Mouse (Mus musculus) heart, embryonic 15.5 days (tissue): ENCODE measurements around the gene Cldn20. TPM values are rescaled to one million over a fixed set of nuclear protein-coding genes. Genes with fewer than 3 reads are reported as not detected.

Experiments used
- ATAC-seq: fragments of 200-750 bp; cut with Nextera tagmentation; replicated peaks from 2 replicates; pipeline ENCODE4 v1.8.0; 2017; ENCODE audit warnings: low read depth, moderate TSS enrichment; ENCODE audit not compliant: insufficient number of reproducible peaks, insufficient read depth, low FRiP score
- H3K27ac ChIP-seq: fragments of 300-500 bp; sonication (generic); 2 replicates; pipeline ENCODE4 v1.5.1; 2015; ENCODE audit warnings: mild to moderate bottlenecking, inconsistent platforms
- H3K27me3 ChIP-seq: fragments of 300-500 bp; sonication (generic); 2 replicates; pipeline ENCODE4 v1.6.1; 2015; ENCODE audit warnings: inconsistent platforms
- H3K36me3 ChIP-seq: fragments of 300-500 bp; sonication (generic); 2 replicates; pipeline ENCODE4 v1.6.1; 2015; ENCODE audit warnings: mild to moderate bottlenecking, inconsistent platforms
- H3K4me1 ChIP-seq: fragments of 300-500 bp; sonication (generic); replicated peaks from 2 replicates; pipeline ENCODE4 v1.6.1; 2015; ENCODE audit warnings: inconsistent platforms
- H3K4me2 ChIP-seq: fragments of 300-500 bp; sonication (generic); 2 replicates; pipeline ENCODE4 v1.6.1; 2015; ENCODE audit warnings: inconsistent platforms, mild to moderate bottlenecking, moderate library complexity
- H3K4me3 ChIP-seq: fragments of 300-500 bp; sonication (generic); 2 replicates; pipeline ENCODE4 v1.5.1; 2015; ENCODE audit warnings: mild to moderate bottlenecking, inconsistent platforms
- H3K9ac ChIP-seq: fragments of 300-500 bp; sonication (generic); 2 replicates; pipeline ENCODE4 v1.6.1; 2015; ENCODE audit warnings: mild to moderate bottlenecking, inconsistent platforms
- H3K9me3 ChIP-seq: fragments of 300-500 bp; sonication (generic); replicated peaks from 2 replicates; pipeline ENCODE4 v1.6.1; 2016; ENCODE audit warnings: inconsistent platforms
- whole genome bisulfite sequencing: fragments of 180-500 bp; shearing (Covaris S2); methylation state at CpG from one replicate; pipeline ENCODE4 v1.1.7; 2015; ENCODE audit warnings: mixed read lengths; 5-methylcytosine and 5-hydroxymethylcytosine counted together
- polyA plus RNA-seq: library from polyadenylated mRNA; unstranded; fragments of >200 nt; fragmentation: Nextera tagmentation; extraction: Ambion mirVana; gene quantifications from 2 replicates; pipeline ENCODE4 v1.2.1, GENCODE M21; 2015

Gene Cldn20
- polyA plus RNA-seq = 0.26 TPM in 1 of 2 replicates, not detected in the other

GRCm38 (mm10) chr17:3532254-3532653 is at the start of gene Cldn20:
Cldn20 (plus strand) TSS chr17:3532554.
- WGBS = 85% methylated on average over 4 of the region's 4 CpGs
- H3K9ac ChIP-seq = no peak within 1 kb of the TSS
- no peak for ATAC-seq
- H3K27me3 ChIP-seq = no peaks in the 10 kb centered on the region
- no peaks in the 10 kb centered on the region for H3K9me3 ChIP-seq
- H3K36me3 ChIP-seq = no peaks in the 10 kb centered on the region
- no peak within 1 kb of the TSS for H3K27ac ChIP-seq
- 0 out of 2 replicates have a peak, but pooled peaks cover 2% of the 10 kb centered on the region for H3K4me1 ChIP-seq
- H3K4me3 ChIP-seq = no peak within 1 kb of the TSS
- H3K4me2 ChIP-seq = no peak within 1 kb of the TSS

DNA sequence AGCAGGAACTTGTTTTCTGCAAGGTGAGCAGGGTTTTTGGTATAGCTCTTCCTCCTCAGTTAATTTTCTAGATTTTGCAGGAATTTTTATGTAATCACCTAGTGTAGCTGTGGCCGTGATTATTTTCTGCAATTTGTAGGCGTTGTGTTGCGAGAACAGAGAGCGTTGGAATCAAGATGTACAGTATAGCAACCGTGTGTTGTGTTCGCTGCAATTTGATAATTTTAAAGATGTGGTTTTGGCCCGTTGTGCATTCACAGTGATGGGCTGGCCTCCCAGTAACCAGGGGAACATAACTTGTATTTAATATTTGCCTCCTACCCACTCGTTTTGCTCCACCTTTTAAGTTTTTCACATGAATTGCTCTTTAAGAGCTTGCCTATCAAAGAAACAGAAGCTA is 49.3 kb upstream of the Cldn20 start:
- no peaks in the 10 kb centered on the region for H3K4me1 ChIP-seq
- no peaks in the 10 kb centered on the region for H3K36me3 ChIP-seq
- no peak overlapping the region for H3K27ac ChIP-seq
- H3K9me3 ChIP-seq = no peaks in the 10 kb centered on the region
- 87% methylated on average over 8 of the region's 8 CpGs for WGBS
- no peak for ATAC-seq
- H3K4me2 ChIP-seq = no peak overlapping the region
- no peaks in the 10 kb centered on the region for H3K27me3 ChIP-seq
- H3K9ac ChIP-seq = no peak overlapping the region
- no peak overlapping the region for H3K4me3 ChIP-seq

DNA sequence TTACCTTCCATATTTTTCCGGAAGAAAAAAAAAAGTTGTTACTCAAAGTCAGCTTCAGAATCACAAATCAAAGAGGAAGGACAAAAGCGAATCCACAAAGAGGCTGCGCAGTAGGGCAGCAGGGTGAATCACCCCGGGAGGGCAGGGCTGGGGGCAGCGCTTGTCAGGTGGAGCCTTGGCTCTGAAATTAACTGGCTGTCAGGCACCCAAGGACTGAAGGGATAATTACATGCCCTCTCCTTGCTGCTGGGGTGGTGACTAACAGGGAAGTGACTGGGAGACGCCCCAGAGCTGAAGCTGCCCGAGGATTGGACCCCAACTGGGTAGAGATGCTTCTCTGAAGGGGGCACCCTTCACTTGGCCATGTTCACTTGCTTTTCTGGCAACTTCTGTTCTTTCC is 46.5 kb upstream of the Cldn20 start:
- ATAC-seq = no peak
- no peak overlapping the region for H3K9ac ChIP-seq
- H3K4me2 ChIP-seq = no peak overlapping the region
- no peaks in the 10 kb centered on the region for H3K4me1 ChIP-seq
- no peaks in the 10 kb centered on the region for H3K9me3 ChIP-seq
- H3K27ac ChIP-seq = no peak overlapping the region
- no peak overlapping the region for H3K4me3 ChIP-seq
- 78% methylated on average over 7 of the region's 7 CpGs for WGBS
- no peaks in the 10 kb centered on the region for H3K27me3 ChIP-seq
- no peaks in the 10 kb centered on the region for H3K36me3 ChIP-seq

- H3K4me1 ChIP-seq = no peaks in the 10 kb centered on the region
- H3K27ac ChIP-seq = no peak overlapping the region
- no peak overlapping the region for H3K9ac ChIP-seq
- no peak overlapping the region for H3K4me3 ChIP-seq
- no peaks in the 10 kb centered on the region for H3K27me3 ChIP-seq
- H3K4me2 ChIP-seq = no peak overlapping the region
- no peaks in the 10 kb centered on the region for H3K36me3 ChIP-seq
- H3K9me3 ChIP-seq = no peaks in the 10 kb centered on the region
- ATAC-seq = no peak
- 87% methylated on average over 4 of the region's 4 CpGs for WGBS
Measured at GRCm38 (mm10) chr17:3487211-3487610, 45.1 kb upstream of the Cldn20 start.

GRCm38 (mm10) chr17:3487721-3488601 is 44.4 kb upstream of the Cldn20 start:
- Histone ChIP-seq H3K4me1 (no peaks in the 10 kb centered on the region), H3K4me3 (no peak overlapping the region), H3K9ac (no peak overlapping the region), H3K36me3 (no peaks in the 10 kb centered on the region), H3K4me2 (no peak overlapping the region), H3K27ac (no peak overlapping the region), H3K27me3 (no peaks in the 10 kb centered on the region), H3K9me3 (no peaks in the 10 kb centered on the region)
- 71% methylated on average over 12 of the region's 12 CpGs for WGBS
- no peak for ATAC-seq

GRCm38 (mm10) chr17:3490216-3490895 is 42.0 kb upstream of the Cldn20 start:
- Histone ChIP-seq H3K9me3 (no peaks in the 10 kb centered on the region), H3K27ac (no peak overlapping the region), H3K9ac (no peak overlapping the region), H3K27me3 (no peaks in the 10 kb centered on the region), H3K4me1 (no peaks in the 10 kb centered on the region), H3K4me2 (no peak overlapping the region), H3K36me3 (no peaks in the 10 kb centered on the region), H3K4me3 (no peak overlapping the region)
- ATAC-seq = no peak
- 77% methylated on average over 11 of the region's 11 CpGs for WGBS

- ATAC-seq = no peak
- H3K4me3 ChIP-seq = no peak overlapping the region
- no peak overlapping the region for H3K4me2 ChIP-seq
- WGBS = 56% methylated on average over 5 of the region's 5 CpGs
- no peak overlapping the region for H3K27ac ChIP-seq
- H3K9me3 ChIP-seq = no peaks in the 10 kb centered on the region
- no peak overlapping the region for H3K9ac ChIP-seq
- H3K4me1 ChIP-seq = no peaks in the 10 kb centered on the region
- H3K27me3 ChIP-seq = no peaks in the 10 kb centered on the region
- H3K36me3 ChIP-seq = no peaks in the 10 kb centered on the region
Measured at GRCm38 (mm10) chr17:3491065-3491464, 41.3 kb upstream of the Cldn20 start.

GRCm38 (mm10) chr17:3491667-3492066 is 40.7 kb upstream of the Cldn20 start:
- no peak for ATAC-seq
- Histone ChIP-seq H3K9me3 (no peaks in the 10 kb centered on the region), H3K27ac (no peak overlapping the region), H3K9ac (no peak overlapping the region), H3K4me3 (no peak overlapping the region), H3K36me3 (no peaks in the 10 kb centered on the region), H3K27me3 (no peaks in the 10 kb centered on the region), H3K4me1 (no peaks in the 10 kb centered on the region), H3K4me2 (no peak overlapping the region)
- WGBS = 74% methylated on average over 6 of the region's 6 CpGs

- Histone ChIP-seq H3K36me3 (no peaks in the 10 kb centered on the region), H3K4me1 (no peaks in the 10 kb centered on the region), H3K27me3 (no peaks in the 10 kb centered on the region), H3K4me3 (no peak overlapping the region), H3K27ac (no peak overlapping the region), H3K4me2 (no peak overlapping the region), H3K9me3 (no peaks in the 10 kb centered on the region), H3K9ac (no peak overlapping the region)
- ATAC-seq = no peak
- 50% methylated on average over 2 of the region's 2 CpGs for WGBS
Measured at GRCm38 (mm10) chr17:3495576-3495975, 36.8 kb upstream of the Cldn20 start.

DNA sequence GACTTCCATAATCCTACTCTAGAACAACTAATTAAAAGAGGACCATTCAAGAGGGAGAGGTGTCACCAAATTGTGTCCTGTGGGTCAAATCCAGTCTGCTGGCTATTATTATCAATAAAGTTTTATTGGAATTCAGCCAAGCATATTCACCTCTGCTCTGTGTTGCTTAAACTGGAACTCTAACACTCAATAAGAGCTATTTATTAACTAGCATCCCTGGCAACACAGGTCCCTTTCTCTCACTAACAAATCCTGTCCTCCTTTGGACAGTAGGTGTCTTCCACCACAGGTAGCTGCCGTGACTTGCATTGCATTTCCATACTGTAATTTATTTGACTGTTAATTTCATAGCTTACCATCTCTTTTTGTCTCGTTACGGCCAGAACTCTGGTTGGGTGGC is 36.3 kb upstream of the Cldn20 start:
- WGBS = 97% methylated on average over 3 of the region's 3 CpGs

GRCm38 (mm10) chr17:3498086-3498485 is 34.3 kb upstream of the Cldn20 start:
- Histone ChIP-seq H3K9me3 (no peaks in the 10 kb centered on the region), H3K4me3 (no peak overlapping the region), H3K27me3 (no peaks in the 10 kb centered on the region), H3K4me2 (no peak overlapping the region), H3K9ac (no peak overlapping the region), H3K36me3 (no peaks in the 10 kb centered on the region), H3K27ac (no peak overlapping the region), H3K4me1 (no peaks in the 10 kb centered on the region)
- ATAC-seq = no peak
- WGBS = 29% methylated on average over 3 of the region's 3 CpGs

More for the DNA sequence above, 36.3 kb upstream of the Cldn20 start:
- no peaks in the 10 kb centered on the region for H3K4me1 ChIP-seq
- H3K9me3 ChIP-seq = no peaks in the 10 kb centered on the region
- no peak overlapping the region for H3K4me3 ChIP-seq
- no peaks in the 10 kb centered on the region for H3K36me3 ChIP-seq
- H3K27me3 ChIP-seq = no peaks in the 10 kb centered on the region
- H3K4me2 ChIP-seq = no peak overlapping the region
- no peak for ATAC-seq
- H3K27ac ChIP-seq = no peak overlapping the region
- H3K9ac ChIP-seq = no peak overlapping the region
